Mouse (Mus musculus) CH12.LX (cell line): ENCODE data around the gene Tpst2.

Experiments used
- JUND ChIP-seq: conservative IDR thresholded peaks from 2 replicates; pipeline ENCODE4 v1.6.1; 2011; ENCODE audit warnings: low read depth, low read length, improper control_type of control experiment
- KAT2A ChIP-seq: IDR thresholded peaks from 2 replicates; pipeline ENCODE4 v1.6.1; 2012; ENCODE audit warnings: low read length, improper control_type of control experiment, inconsistent platforms; ENCODE audit not compliant: insufficient replicate concordance
- SIN3A ChIP-seq: IDR thresholded peaks from 2 replicates; pipeline ENCODE4 v1.6.1; 2012; ENCODE audit warnings: low read length, improper control_type of control experiment, inconsistent platforms
- TCF12 ChIP-seq: IDR thresholded peaks from 2 replicates; pipeline ENCODE4 v1.6.1; 2014; ENCODE audit warnings: low read depth, mild to moderate bottlenecking, inconsistent platforms, low read length, improper control_type of control experiment

GRCm38 (mm10) chr5:112237439-112237838, 39.1 kb upstream of the Tpst2 start:
- TF ChIP-seq JUND (no peak), SIN3A (no peak), KAT2A (no peak), TCF12 (no peak)
